Mouse (Mus musculus): ENCODE measurements at regions not wholly inside any gene's neighbourhood (a gene's known extent, or its start where the extent isn't known, plus 50 kb on each side); places are given as distances from the start of the nearest gene placed in this dataset.

DNA sequence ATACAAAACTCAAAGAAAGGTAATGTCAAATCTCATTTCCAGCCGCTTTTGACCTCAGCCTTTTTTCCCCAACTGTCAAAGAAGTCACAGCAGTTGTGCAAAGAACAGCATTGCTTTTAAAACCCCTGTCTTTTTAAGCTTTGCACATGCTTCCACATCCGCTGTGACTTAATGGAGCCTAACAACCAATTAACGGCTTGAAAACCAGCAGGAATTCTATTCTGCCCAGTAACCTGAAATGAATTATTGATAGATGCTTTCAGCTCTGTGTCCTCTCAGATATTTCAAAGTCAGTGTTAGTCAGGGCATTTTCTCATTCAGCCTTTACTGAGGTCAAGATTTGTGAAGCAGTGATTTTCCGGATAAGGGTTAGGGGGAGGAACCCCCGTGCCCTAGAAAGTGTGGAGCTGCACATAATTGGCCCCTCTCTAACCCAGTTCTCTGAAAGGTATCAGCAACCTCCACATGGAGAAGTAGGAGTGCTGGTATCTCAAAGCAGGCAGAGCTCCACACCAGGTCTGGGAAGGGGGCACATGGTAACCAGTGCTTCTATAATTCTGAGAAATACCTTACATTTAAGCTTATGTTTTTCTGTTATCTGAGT lies 254.8 kb upstream of the Tmc3 start:
- no peak for TF ChIP-seq POLR2A (IDR thresholded peaks at IDR 0.05; ENCODE audit: extremely low read depth, insufficient read depth, low read length)
- no peak for TF ChIP-seq CTCF (IDR thresholded peaks at IDR 0.05; ENCODE audit: extremely low read depth, insufficient read depth, low read length)
